Mouse (Mus musculus) lung, adult 18-20 months (tissue): ENCODE results near the gene B4galt5.

ENCODE experiments used
- DNase-seq, 2 experiments: peaks; one replicate each; pipeline ENCODE4 v3.0.0; 2022; ENCODE audit warnings: mixed read lengths in 2 of 2

The B4galt5 gene

DNA sequence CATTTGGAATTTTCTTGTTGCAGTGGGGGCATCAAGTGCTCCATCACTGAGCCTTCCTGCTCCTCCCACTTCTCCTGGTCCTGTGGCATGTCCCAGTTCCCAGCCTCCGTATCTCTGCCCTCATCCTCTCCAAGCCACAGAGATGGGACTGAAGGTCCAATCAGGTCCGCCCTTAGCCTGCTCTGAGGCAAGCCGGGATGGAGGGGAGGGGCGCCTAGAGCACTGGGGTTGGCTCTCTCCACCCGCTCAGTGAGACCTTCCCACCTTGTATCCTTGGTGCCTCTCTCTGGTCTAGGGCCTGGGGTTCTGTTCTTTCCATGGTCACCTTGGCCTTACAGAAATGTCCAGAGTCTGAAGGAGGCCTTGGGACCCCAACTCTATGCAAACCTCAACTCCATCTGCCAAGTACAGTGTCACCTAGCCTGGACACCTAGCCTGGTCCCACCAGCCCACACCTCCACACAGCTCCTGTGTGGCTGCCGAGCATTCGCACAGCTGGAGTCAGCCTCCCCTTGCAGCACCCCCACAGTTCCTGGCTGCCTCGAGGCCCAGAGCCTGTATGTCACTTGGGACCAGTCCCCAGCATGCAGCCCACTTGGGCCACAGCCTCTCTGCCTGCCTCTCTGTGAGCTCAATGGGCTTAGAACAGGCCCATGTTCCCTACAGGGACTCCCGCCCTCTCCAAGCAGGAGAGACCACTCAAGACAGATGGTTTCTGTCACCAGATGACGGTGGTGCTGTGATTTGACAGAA is 74.1 kb downstream of the B4galt5 start:
- peak in 1 of 2 experiments; percentile 2 for DNase-seq

DNA sequence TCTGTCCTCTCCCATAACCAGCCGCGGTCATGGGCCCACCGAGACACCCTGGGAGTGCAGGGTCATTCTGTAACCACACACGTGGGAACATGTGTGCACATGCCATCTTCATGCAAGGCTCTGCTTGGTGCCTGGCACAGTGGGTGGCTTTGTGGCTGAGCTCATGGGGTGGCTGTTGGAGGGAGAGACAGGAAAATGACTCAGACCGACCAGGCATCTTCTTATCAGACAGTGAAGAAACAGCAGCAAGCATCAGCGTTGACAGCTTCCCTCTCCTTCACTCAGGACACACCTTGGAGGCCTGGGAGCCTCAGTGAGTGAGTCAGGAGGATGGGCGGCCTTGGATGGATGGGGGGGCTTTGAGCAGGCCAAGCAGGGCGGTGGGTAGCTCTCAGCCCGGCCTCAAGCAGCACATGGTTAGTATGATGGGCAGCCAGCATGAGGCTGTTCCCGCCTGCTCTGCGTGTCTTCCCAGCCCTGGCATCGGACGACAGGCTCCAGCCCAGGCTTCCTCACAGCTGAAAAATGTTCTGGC is 75.7 kb downstream of the B4galt5 start:
- DNase-seq: peak in 1 of 2 experiments; percentile 10

DNA sequence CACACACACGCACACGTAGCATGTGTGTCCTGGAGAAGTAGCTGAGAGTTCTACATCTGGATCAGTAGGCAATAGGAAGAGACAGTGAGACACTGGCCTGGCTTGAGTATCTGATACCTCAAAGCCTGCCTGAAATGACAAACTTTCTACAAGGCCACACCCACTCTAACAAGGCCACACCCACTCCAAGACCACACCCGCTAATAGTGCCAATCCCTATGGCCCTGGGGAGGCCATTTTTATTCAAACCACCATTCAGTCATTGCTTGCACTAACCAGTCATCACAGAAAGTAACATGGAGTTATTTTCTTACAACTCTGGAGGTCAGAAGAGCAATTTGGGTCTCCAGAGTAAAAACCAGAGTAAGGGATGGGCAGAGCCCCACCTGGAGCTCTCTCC is 76.3 kb downstream of the B4galt5 start:
- peak in 1 of 2 experiments; percentile 2 for DNase-seq

DNA sequence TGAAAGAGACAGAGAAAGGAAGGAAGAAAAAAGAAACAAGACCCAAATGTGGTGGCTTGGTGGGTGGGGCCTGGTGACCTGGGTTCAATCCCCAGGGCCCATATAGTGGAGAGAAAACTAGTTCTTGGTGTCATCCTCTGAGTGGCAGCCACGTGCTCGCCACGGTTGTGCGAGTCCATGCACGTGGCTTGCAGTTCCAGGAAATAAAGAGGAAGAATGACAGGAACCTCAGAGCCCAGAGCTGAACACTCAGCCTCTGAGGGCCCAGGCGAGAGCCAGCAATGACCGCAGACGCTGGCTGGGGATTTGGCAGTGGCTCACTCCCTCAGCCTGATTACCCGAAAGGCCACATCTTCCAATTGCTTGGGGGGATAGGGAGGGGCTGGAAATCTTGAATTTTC is 77.9 kb downstream of the B4galt5 start:
- DNase-seq: peak in 1 of 2 experiments; percentile 26

DNA sequence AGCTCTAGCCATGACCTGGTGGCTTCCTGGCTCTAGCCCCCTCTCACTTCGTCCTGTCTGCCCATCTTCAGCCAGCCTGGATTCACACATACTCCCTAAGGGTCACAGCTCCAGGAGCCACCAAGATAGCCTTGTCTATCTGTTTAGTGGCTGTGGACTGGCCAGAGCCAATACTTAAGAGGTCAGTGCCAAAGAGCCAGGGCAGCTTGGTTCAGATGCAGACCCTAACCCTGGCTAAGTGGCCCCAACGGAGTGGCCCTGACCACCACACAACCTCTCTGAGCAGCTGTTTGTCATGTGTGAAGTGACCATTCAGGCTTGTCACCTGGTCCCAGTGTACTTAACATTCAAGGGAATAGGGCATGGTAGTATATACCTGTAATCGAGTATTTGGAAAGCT is 78.5 kb downstream of the B4galt5 start:
- DNase-seq: peak in 1 of 2 experiments; percentile 2

DNA sequence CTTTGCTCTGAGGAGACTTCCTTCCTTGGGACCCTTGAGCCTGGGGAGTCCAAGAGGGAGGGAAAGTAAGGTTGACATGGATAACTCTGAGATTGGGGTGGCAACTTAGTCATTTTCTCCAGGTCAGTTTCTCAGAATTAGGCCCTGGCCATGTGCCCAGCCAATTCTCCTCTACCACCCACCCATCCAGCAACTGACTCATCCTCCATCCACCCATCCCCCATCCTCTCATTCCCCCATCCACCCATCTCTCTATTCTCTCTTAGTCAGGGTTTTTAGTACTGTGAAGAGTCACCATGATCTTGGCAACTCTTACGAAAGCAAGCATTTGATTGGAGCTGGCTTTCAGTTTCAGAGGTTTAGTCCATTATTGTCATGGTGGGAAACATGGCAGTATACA is 80.3 kb downstream of the B4galt5 start:
- DNase-seq: peak; percentile 0 to 1

DNA sequence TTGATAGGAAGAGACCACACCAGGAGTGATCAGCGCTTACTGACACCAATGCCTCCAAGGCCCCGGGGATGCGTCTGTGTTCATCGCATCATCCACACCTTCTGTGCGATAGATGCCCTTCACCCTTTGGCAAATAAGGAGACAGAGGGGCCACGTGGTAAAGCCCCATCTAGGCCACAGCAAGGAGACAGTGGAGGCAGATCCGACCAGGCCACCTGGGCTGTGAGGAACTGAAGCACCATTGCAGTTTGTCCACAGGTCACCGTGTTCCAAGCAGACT is 80.6 kb downstream of the B4galt5 start:
- DNase-seq: peak; percentile 0 to 1

DNA sequence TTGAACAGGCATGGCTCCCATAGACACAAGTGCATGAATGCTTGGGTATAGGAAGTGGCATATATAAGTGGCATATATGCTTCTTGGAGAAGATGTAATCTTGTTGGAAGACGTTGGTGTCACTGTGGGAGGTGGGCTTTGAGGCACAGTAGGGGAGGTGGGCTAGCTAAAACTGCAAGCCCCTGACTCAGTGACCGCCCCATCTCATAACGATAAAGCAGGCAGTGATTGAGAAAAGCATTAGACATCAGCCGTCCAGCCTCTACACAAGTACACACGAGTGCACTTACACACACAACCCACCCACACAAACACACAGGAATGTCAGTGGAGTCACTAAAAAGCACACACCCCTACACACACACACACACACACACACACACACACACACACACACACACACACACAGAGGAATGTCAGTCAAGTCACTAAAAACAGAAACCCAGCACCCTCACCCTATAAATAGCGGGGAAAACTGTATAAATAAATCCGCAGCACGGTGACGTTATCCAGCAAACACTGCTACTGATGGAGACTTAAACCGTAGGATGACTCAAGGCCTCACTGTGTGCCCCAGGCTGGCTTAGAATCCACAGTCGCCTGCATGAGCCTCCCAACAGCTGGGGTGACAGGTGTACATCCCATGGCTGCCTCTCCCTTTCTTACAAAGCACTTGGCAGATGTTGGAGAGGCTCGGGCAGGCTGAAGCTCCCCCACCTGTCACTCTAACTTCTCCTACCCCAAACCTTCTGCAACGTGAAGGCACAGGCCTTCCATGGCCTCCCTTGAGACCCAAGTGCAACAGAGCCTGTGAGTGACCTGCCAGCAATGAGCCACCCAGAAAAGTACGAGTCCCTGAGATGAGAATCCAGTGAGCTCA is 81.2 kb downstream of the B4galt5 start:
- DNase-seq: peak in 1 of 2 experiments; percentile 2

DNA sequence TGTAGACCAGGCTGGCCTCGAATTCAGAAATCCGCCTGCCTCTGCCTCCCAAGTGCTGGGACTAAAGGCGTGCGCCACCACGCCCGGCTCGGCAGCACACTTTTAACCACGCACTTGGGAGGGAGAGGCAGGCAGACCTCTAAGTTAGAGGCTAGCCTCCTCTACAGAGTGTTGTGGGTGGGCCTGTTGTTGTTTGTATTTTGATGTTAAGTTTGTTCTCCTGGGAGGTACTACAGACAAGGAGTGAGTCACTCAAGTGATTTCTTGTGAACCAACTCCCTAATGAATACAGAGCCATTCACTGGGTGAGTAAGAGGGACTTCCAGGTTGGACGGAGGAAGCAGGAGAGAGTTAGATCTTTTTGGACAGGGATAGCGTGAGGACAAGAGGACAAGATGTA is 82.8 kb downstream of the B4galt5 start:
- DNase-seq: peak in 1 of 2 experiments; percentile 0

DNA sequence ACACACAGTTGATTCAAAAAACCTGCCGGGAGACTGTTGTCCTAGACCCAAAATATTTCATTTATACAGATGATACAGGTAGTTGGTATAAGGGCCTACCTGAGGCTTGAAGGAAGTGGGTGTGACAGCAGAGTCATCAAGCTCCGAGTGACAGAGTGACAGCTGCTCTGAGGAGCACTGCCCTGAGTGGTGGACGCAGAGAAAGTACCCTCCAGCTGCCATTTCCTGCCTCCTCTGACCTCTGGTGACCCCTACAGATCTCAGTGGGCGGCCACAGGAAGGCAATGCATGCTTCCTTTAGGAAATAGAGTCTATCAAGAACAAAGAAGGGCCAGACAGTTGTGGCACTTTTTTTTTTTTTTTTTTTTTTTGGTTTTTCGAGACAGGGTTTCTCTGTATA is 83.2 kb downstream of the B4galt5 start:
- peak; percentile 16 to 31 for DNase-seq

DNA sequence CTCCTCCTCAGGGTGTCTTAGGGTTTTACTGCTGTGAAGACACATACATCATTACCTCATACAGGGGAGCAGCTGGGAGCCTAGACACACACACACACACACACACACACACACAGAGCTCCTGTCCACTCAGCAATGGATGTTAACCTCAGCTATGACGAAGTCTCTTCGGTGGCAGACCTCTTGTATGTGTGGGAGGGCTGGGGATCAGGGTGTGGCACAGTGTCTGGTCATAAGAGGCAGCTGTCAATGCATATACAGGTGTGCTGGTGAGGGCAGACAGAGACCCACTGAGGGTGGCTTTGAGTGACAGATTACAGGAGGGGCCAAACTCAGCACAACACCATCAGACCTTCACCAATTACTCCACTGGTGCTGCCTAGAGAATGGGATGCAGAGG is 84.0 kb downstream of the B4galt5 start:
- peak; percentile 0 to 2 for DNase-seq

DNA sequence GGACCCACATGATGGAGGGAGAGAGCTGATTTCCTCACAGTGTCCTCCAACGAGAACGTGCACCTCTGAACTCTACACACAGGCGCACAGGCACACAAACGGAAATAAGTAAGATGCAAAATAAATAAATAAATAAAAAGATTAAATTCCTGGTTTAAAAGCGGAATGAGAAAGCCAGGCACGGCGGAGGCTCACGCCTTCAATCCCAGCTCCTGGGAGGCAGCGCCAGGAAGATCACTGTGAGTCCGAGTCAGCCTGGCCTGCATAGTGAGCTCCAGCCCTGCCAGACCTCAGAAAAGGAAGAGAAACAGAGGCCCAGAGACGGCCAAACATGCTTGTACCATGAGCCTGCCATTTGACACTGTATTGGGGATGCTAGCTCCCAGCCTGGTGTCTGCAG is 85.1 kb downstream of the B4galt5 start:
- DNase-seq: no peak

DNA sequence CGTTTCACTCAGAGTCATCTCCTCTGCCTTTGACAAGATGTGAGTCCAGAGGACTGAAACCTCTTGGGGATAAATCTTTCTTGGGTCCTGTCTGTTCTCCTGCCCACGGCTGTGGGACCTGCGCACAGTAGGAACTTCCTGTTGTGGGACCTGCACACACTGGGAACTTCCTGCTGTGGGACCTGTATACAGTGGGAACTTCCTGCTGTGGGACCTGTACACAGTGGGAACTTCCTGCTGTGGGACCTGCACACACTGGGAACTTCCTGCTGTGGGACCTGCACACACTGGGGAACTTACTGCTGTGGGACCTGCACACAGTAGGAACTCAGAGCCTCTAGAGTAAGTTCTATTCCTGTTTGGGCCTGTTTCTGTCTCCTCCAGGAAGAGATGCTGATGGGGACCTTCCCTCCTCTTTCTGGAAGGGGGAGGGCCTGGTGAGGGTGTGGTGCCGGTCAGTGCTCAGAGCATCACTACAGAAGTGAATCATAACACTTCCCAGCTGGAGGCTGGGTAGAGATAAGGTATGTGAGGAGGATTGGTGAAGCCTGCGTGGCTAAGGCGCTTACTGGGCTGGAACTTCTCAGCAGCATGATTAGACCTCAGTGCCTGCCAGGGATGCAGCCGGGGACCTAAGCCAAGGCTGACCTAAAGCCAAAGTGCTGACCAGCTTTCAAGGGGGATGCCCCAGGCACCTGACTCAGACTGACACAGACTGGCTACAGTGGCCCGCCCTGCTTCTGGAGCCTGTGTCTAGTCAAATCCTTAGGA is 85.8 kb downstream of the B4galt5 start:
- DNase-seq: peak; percentile 47 to 63

DNA sequence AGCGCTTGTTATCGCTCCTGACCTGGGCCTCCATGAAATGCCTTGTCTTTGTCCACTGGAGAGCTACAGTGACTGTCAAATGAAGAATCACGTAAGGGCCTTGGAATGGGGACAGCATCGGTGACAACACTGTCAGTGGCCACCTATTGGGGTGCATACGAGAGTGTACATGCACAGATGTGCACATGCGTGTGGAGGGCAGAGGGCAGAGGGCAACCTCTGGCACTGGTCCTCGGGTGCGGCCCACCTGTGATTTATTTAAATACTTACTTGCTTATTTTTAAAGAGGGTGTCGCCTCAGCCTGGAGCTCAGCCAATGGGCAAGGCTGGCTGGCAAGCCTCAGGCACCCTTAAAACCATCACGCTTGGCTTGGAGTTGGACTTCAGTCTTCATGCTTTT is 86.5 kb downstream of the B4galt5 start:
- DNase-seq: peak; percentile 26 to 28

DNA sequence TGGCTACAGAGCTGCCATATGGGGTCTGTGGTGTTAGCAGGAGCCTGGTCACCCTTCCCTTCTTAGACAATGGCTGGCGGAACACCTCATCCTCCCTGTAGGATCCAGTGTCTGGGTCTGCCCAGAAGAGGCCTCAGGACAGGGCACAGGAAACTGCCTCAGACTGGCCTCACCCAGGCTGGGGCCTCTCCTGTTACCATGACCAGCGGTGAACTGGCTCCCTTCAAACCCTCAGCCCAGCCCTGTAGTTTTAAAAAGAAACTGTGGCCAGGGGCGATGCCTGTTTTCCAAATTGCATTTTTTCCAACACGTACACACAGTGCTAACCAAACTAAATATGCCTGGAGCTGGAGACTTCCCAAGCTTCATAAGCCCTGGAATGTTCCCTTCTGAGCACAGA is 87.9 kb downstream of the B4galt5 start:
- DNase-seq: peak; percentile 48 to 67

DNA sequence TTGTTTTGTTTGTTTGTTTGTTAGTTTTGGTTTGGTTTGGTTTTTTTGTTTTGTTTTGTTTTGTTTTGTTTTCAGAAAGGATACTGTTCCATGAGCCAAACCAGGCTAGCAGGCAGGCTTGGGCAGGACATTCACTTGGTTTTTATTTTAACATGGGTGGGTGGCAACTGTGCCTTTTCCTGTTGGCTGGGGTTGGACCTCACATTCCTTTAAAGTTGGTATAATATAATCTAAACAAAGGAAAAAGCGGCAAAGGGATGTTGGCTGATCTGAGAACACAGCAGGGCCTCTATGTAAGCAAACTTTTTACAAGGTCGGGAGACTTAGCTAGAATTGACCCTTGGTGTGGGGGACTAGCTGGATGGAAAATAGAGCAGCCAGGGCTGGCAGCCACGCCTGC is 91.2 kb downstream of the B4galt5 start:
- peak in 1 of 2 experiments; percentile 53 for DNase-seq

DNA sequence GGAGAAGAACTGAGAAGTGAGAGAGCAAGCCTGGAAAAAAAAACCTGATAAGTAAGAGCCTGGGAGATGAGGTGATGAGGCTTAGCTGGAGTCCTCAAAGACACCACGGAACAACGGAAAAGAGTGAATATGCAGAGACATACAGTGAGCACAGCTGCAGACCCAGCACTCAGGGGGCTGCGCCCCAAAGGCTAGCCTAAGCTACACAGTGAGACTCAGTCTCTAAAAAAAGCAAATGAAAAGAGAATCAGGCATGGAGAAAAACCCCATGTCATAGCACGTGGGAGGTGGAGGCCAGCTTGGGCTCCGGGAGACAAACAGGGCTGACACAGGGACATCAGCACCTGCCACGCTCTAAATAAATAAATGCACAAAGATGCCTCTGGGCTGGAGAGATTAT is 94.2 kb downstream of the B4galt5 start:
- no peak for DNase-seq

DNA sequence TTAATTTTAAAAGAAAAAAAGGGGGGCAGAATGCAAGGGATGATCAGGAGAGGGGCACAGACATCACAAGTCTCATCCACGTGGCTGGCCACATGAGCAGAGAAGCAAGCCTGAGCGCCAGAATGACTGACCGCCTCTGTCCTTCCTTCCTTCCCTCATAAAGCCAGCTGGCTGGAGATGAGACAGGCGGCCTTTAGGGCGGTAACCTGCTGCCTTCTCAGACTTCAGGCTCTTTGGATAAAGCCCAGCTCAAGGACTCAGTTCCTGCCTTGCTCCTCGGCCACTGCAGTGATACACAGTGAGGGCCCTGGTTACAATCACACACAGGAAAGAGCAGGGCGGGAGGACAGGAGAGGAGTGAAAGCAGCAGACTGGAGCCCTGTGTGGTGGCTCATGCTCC is 94.8 kb downstream of the B4galt5 start:
- DNase-seq: peak; percentile 80 to 85

DNA sequence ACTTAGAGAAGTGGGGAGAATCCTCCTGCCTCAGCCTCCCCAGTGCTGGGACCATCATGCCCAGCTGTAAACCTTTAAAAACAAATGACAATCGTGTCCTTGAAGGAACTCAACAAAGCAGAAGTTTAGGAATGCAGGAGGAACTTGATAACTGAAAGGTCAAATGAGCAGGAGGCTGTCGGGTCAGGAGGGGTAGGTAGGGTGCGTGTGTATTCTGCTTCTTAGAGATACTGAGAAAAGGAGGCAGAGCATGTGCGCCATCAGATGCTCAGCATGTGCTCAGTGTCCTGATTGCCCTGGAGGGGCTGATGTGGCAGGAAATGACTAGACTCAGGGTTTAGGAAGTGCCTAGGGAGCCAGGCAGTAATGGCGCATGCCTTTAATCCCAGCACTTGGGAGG is 95.5 kb downstream of the B4galt5 start:
- DNase-seq: no peak

DNA sequence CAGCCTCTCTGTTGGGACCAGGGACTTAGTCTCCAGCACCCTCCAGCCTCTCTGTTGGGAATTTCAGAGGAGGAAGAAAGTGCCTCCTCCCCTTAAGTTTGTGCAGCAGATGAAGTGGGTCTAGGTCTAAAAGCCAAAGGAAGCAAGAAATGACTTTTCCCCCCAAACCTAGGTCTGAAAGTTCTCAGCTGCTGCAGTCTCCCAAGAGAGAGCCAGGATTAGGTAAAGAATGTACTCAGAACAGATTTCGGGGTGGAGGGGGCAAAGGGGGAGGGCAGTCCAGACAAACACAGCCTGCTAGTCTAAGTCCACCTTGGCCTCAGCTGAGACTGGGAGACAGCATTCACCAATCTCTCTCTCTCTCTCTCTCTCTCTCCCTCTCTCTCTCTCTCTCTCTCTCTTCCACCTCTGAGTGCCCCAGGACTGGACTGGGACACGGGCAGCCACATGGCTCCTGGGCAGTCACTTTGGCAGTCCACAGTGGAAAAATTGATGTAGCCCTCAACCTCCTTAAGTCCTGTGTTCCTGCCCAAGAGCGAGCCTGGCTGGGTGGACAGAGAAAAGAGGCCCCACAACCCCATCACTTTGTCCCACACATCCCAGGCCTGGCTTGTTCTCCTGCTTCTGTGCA is 96.8 kb downstream of the B4galt5 start:
- no peak for DNase-seq

DNA sequence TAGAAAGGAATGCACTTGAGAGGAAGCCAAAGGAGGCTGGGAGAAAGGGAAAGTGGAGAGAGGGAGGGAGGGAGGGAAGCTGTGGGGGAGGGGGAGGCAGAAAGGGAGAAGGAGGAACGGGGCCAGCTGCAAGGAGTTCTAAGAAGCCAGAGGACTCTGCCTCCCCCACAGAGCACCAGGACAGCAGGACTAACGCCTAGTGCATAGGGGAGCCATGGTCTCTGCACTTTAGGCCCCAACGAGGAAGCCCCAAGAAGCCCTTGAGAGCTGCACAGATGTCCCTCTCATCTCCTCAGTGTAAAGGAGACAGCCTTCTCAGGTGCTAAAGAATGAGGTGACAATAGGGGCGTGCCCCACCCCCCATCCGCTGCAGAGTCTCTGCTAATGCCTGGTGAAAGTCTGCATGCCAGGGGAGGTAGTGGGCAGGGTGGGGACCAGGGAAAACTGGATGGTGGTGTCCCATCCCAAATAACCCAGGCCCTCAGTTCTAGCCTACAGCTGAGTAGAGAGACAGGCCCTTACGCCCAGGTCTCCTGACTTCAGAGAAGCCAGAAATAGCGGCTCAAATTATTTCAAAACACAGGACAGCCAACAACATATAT is 98.1 kb downstream of the B4galt5 start:
- peak in 1 of 2 experiments; percentile 50 for DNase-seq
